Mouse (Mus musculus): ENCODE measurements around the gene Cks2. TPM values are rescaled to one million over a fixed set of nuclear protein-coding genes. Genes with fewer than 3 reads are reported as not detected.

The Cks2 gene
- polyA plus RNA-seq, 1 experiment from 2014 or later: 298 TPM

DNA sequence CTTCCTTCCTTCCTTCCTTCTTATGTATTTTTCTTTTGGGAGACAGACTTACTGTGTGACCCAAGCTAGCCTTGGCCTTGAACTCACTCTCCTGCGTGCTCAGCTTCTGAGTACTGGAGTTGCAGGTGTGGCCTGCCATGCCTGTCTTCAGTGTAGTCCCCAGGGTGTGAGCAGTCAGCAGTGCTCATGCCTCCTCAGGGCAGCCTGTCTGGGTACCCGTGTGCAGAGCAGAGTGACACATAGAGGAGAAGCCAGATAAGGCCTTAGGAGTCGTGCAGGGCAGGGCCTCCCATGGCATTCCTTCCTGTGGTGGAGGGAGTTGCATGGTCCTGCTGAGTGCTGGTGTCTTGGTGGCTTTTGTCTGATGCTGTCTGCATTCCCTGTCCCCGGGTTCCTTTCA lies 34.3 kb downstream of the Cks2 start:
- no peaks in the 10 kb centered on the region for H3K4me1 ChIP-seq (replicated peaks; ENCODE audit: control insufficient read depth, insufficient read depth, low read length)
- ATAC-seq (ENCODE audit: low FRiP score): no peak
- H3K27me3 ChIP-seq (ENCODE audit: control insufficient read depth, insufficient read depth, low read length): no peaks in the 10 kb centered on the region
- no peak overlapping the region for H3K4me2 ChIP-seq (replicated peaks; ENCODE audit: low read depth, low read length)
- H3K4me3 ChIP-seq (ENCODE audit: low read depth, low read length): no peak overlapping the region
- no peak overlapping the region for H3K27ac ChIP-seq (ENCODE audit: low read depth, low read length)
- H3K9me3 ChIP-seq (ENCODE audit: control insufficient read depth, low read length): no peaks in the 10 kb centered on the region
- DNase-seq (ENCODE audit: low spot score): no peak
- H3K36me3 ChIP-seq (ENCODE audit: control insufficient read depth, insufficient read depth, low read length): peaks cover 12% of the 10 kb centered on the region
- H3K9ac ChIP-seq (ENCODE audit: low read depth, low read length): no peak overlapping the region
- 88% methylated on average over 4 of the region's 4 CpGs for WGBS

DNA sequence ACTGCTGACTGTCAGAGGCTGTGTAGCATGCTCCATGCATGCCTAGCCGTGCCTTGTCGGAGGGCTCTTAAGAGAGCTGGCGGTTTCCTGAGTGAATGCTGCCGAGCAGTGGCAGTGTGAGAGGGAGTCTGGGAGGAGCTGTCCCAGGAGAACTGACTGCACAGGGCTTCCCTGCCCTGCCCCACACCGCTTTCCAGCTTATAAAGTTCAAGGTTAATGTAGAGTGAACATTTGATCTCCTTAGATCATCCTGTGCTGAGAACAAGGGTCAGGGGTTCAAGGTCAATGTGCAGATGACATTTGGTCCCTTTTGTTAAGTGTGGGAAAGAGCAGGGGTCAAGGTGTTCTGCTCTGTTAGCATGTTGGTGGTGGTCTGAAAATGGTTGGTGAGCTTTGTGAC lies 36.0 kb downstream of the Cks2 start:
- Histone ChIP-seq H3K4me2 (replicated peaks; ENCODE audit: low read depth, low read length) (no peak overlapping the region), H3K27me3 (ENCODE audit: control insufficient read depth, insufficient read depth, low read length) (no peaks in the 10 kb centered on the region), H3K9me3 (ENCODE audit: control insufficient read depth, low read length) (no peaks in the 10 kb centered on the region), H3K36me3 (ENCODE audit: control insufficient read depth, insufficient read depth, low read length) (peaks cover 10% of the 10 kb centered on the region), H3K9ac (ENCODE audit: low read depth, low read length) (no peak overlapping the region), H3K4me3 (ENCODE audit: low read depth, low read length) (no peak overlapping the region), H3K4me1 (replicated peaks; ENCODE audit: control insufficient read depth, insufficient read depth, low read length) (no peaks in the 10 kb centered on the region), H3K27ac (ENCODE audit: low read depth, low read length) (no peak overlapping the region)
- DNase-seq (ENCODE audit: low spot score) (no peak), ATAC-seq (ENCODE audit: low FRiP score) (no peak)
- WGBS: 88% methylated on average over 5 of the region's 5 CpGs

DNA sequence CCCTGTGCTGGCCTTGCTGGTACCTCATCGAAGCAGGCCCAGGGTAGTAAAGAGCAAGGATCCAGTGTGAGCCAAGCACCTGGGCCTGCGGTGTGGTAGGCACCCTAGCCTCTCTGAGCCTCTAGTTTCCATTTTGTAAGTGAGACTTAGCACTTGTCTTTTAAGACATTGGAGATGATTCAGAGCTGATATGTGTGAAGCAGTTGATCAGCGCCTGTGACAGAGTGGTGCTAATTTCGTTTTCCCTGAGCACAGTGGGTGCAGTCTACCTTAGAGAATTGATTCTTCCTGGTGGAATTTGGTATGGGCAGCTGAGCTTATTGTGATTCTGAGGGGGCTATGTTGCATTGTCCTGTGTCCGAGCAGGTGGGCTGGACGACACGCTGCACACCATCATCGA lies 36.6 kb downstream of the Cks2 start:
- H3K36me3 ChIP-seq (ENCODE audit: control insufficient read depth, insufficient read depth, low read length): peaks cover 10% of the 10 kb centered on the region
- H3K27me3 ChIP-seq (ENCODE audit: control insufficient read depth, insufficient read depth, low read length): no peaks in the 10 kb centered on the region
- no peak overlapping the region for H3K27ac ChIP-seq (ENCODE audit: low read depth, low read length)
- no peaks in the 10 kb centered on the region for H3K9me3 ChIP-seq (ENCODE audit: control insufficient read depth, low read length)
- no peak overlapping the region for H3K9ac ChIP-seq (ENCODE audit: low read depth, low read length)
- DNase-seq (ENCODE audit: low spot score) (no peak), ATAC-seq (ENCODE audit: low FRiP score) (no peak)
- WGBS: 90% methylated on average over 8 of the region's 8 CpGs
- H3K4me3 ChIP-seq (ENCODE audit: low read depth, low read length): no peak overlapping the region
- H3K4me1 ChIP-seq (replicated peaks; ENCODE audit: control insufficient read depth, insufficient read depth, low read length): no peaks in the 10 kb centered on the region
- H3K4me2 ChIP-seq (replicated peaks; ENCODE audit: low read depth, low read length): no peak overlapping the region

DNA sequence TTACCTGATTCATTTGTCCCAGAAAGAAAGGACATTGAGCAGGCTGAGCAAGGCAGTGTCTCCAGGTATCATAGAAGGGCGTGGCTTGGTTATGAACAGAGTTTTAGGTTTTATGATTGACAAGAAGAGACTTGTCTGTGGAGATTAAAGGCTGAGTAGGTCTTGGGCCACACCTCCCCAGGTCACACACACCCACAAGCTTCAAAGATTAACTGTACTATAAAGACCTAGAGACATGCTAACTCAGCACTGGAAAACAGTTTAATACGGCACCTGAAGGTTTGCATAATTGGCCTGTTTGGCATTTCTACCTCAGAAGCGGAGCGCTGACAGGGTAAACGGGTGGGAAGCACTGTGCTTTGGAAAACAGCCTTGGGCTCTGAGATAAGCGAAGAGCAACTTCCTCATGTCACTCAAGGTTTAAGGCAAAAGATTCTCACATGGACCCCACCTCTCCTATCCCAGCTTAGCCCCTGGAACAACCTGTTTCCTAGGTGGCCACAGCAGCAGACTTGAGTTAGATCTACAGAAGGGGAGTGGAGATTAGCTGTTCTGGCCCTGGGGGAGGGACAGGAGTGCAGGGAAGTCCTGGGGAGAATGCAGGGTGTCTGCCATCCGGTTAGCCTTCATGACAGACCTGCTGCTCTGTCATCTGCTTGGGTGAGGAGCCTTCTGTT lies 40.4 kb downstream of the Cks2 start:
- Histone ChIP-seq H3K9ac (ENCODE audit: low read depth, low read length) (no peak overlapping the region), H3K27ac (ENCODE audit: low read depth, low read length) (no peak overlapping the region), H3K9me3 (ENCODE audit: control insufficient read depth, low read length) (no peaks in the 10 kb centered on the region), H3K36me3 (ENCODE audit: control insufficient read depth, insufficient read depth, low read length) (peaks cover 6% of the 10 kb centered on the region), H3K27me3 (ENCODE audit: control insufficient read depth, insufficient read depth, low read length) (no peaks in the 10 kb centered on the region), H3K4me1 (replicated peaks; ENCODE audit: control insufficient read depth, insufficient read depth, low read length) (no peaks in the 10 kb centered on the region), H3K4me2 (replicated peaks; ENCODE audit: low read depth, low read length) (no peak overlapping the region), H3K4me3 (ENCODE audit: low read depth, low read length) (no peak overlapping the region)
- ATAC-seq (ENCODE audit: low FRiP score) (no peak), DNase-seq (ENCODE audit: low spot score) (no peak)
- 91% methylated on average over 7 of the region's 7 CpGs for WGBS

DNA sequence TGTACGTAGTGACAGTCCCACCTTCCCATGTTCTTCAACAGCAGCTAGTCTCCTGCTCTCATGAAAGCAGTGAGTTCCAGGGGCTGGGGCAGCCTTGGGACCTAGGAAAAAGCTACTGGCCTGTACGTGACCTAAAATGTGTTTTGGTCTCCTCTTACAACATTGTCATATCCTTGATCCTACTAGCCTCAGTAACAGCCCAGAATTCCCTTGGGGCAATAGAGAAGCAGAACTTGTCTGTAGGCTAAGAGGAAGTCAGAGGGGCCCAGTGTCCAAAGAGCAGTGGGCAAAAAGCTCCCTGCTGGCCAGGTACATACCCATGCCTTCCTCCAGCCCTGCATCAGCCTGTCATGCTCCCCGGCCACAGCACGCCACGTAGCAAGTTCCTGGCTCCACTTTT lies 41.9 kb downstream of the Cks2 start:
- DNase-seq (ENCODE audit: low spot score): no peak
- Histone ChIP-seq H3K9me3 (ENCODE audit: control insufficient read depth, low read length) (no peaks in the 10 kb centered on the region), H3K27me3 (ENCODE audit: control insufficient read depth, insufficient read depth, low read length) (no peaks in the 10 kb centered on the region), H3K4me2 (replicated peaks; ENCODE audit: low read depth, low read length) (no peak overlapping the region), H3K36me3 (ENCODE audit: control insufficient read depth, insufficient read depth, low read length) (peaks cover 3% of the 10 kb centered on the region; the same call in 1 of the 2 replicates), H3K9ac (ENCODE audit: low read depth, low read length) (no peak overlapping the region), H3K4me1 (replicated peaks; ENCODE audit: control insufficient read depth, insufficient read depth, low read length) (no peaks in the 10 kb centered on the region), H3K27ac (ENCODE audit: low read depth, low read length) (no peak overlapping the region), H3K4me3 (ENCODE audit: low read depth, low read length) (no peak overlapping the region)
- no peak for ATAC-seq (ENCODE audit: low FRiP score)
- 91% methylated on average over 5 of the region's 5 CpGs for WGBS

DNA sequence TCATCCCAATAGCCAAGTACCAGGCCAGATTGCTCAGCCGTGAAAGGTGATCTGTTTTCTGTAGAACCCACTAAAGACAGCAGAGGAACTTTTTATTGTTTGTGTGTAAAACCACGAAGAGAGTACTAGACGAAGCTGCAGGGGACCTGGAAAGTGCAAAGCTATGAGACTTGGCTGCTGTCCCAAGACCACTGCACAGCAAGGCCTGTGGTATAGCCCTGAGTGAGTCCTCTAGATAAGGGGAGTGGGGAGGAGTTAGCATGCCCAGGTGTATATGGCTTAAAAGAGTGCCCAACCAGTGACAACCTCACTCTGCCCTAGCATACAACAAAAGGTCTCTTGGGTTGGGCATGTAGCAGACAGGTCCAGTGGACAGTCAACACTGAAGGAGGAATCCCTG lies 43.7 kb downstream of the Cks2 start:
- no peak overlapping the region for H3K4me3 ChIP-seq (ENCODE audit: low read depth, low read length)
- no peaks in the 10 kb centered on the region for H3K36me3 ChIP-seq (ENCODE audit: control insufficient read depth, insufficient read depth, low read length)

DNA sequence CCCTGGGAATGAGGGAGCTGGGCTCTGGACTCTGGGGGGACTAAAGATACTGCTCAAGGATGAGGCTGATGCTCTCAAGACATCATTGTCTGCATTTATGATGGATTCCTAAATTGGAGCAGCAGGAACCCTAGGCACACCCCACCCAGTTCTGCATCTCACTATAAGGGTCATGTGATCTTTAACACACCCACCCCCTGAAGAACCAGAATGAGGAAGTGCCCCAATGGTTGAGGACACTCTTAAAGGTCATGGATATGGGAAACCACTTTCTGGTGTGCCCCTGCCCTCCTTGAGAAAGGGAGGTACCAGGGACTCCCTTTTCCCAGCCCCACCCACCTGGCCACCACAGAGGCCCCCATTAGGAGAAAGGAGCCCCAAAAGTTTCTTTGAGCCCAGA lies 51.4 kb downstream of the Cks2 start:
- DNase-seq (ENCODE audit: low spot score): no peak
- no peaks in the 10 kb centered on the region for H3K36me3 ChIP-seq (ENCODE audit: control insufficient read depth, insufficient read depth, low read length)
- no peaks in the 10 kb centered on the region for H3K27me3 ChIP-seq (ENCODE audit: control insufficient read depth, insufficient read depth, low read length)
- no peak overlapping the region for H3K4me2 ChIP-seq (replicated peaks; ENCODE audit: low read depth, low read length)
- no peak for ATAC-seq (ENCODE audit: low FRiP score)
- H3K27ac ChIP-seq (ENCODE audit: low read depth, low read length): no peak overlapping the region
- no peak overlapping the region for H3K9ac ChIP-seq (ENCODE audit: low read depth, low read length)
- no peaks in the 10 kb centered on the region for H3K9me3 ChIP-seq (ENCODE audit: control insufficient read depth, low read length)
- no peaks in the 10 kb centered on the region for H3K4me1 ChIP-seq (replicated peaks; ENCODE audit: control insufficient read depth, insufficient read depth, low read length)
- H3K4me3 ChIP-seq (ENCODE audit: low read depth, low read length): no peak overlapping the region

More for the DNA sequence above, 43.7 kb downstream of the Cks2 start:
- Histone ChIP-seq H3K27ac (ENCODE audit: low read depth, low read length) (no peak overlapping the region), H3K9me3 (ENCODE audit: control insufficient read depth, low read length) (no peaks in the 10 kb centered on the region), H3K27me3 (ENCODE audit: control insufficient read depth, insufficient read depth, low read length) (no peaks in the 10 kb centered on the region), H3K4me2 (replicated peaks; ENCODE audit: low read depth, low read length) (no peak overlapping the region), H3K4me1 (replicated peaks; ENCODE audit: control insufficient read depth, insufficient read depth, low read length) (no peaks in the 10 kb centered on the region), H3K9ac (ENCODE audit: low read depth, low read length) (no peak overlapping the region)
- ATAC-seq (ENCODE audit: low FRiP score) (no peak), DNase-seq (ENCODE audit: low spot score) (no peak)
- 67% methylated on average over 3 of the region's 3 CpGs for WGBS

DNA sequence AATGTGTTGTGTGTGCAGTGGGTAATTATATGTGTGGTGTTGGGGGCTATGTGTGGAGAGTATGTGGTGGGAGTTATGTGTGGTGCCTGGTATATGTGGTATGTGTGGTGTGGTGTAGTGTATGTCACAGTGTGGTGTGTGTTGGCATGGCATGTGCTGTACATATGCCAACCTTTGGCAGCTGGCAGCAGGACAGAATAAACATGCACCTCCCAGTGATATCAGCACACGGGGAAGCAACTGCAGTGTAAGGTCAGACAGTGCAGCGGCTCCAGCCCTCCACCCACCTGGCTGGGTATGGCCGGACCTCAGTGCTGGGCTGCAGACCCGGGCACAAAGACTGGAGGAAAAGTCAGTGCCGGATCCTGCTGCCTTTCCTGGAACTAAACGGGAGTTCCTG lies 52.4 kb downstream of the Cks2 start:
- ATAC-seq (ENCODE audit: low FRiP score) (no peak), DNase-seq (ENCODE audit: low spot score) (no peak)
- no peak overlapping the region for H3K27ac ChIP-seq (ENCODE audit: low read depth, low read length)
- H3K4me3 ChIP-seq (ENCODE audit: low read depth, low read length): no peak overlapping the region
- WGBS: 88% methylated on average over 6 of the region's 6 CpGs
- no peaks in the 10 kb centered on the region for H3K4me1 ChIP-seq (replicated peaks; ENCODE audit: control insufficient read depth, insufficient read depth, low read length)
- no peak overlapping the region for H3K9ac ChIP-seq (ENCODE audit: low read depth, low read length)
- H3K4me2 ChIP-seq (replicated peaks; ENCODE audit: low read depth, low read length): no peak overlapping the region
- H3K27me3 ChIP-seq (ENCODE audit: control insufficient read depth, insufficient read depth, low read length): no peaks in the 10 kb centered on the region
- no peaks in the 10 kb centered on the region for H3K9me3 ChIP-seq (ENCODE audit: control insufficient read depth, low read length)
- H3K36me3 ChIP-seq (ENCODE audit: control insufficient read depth, insufficient read depth, low read length): no peaks in the 10 kb centered on the region

DNA sequence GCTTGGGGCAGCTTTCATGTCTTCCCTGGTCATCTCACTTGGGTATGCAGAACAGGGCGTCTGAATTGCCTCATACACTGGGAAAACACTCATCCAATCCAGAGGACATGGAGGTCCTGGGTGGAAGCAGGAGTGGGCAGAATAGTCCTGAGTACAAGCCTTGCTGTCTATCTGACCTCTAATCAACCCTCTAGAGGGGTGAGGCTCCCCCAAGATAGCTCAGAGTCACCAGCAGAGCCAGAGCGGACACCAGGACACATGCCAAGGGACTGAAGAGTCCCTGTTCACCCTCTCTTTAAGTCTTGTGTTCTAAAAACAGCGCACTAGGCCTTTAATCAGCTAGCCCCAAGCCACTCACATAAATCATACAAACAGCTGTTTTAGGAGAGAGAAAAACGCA lies 52.9 kb downstream of the Cks2 start:
- Histone ChIP-seq H3K4me2 (replicated peaks; ENCODE audit: low read depth, low read length) (no peak overlapping the region), H3K27ac (ENCODE audit: low read depth, low read length) (no peak overlapping the region), H3K9ac (ENCODE audit: low read depth, low read length) (no peak overlapping the region), H3K27me3 (ENCODE audit: control insufficient read depth, insufficient read depth, low read length) (no peaks in the 10 kb centered on the region), H3K4me1 (replicated peaks; ENCODE audit: control insufficient read depth, insufficient read depth, low read length) (no peaks in the 10 kb centered on the region), H3K36me3 (ENCODE audit: control insufficient read depth, insufficient read depth, low read length) (no peaks in the 10 kb centered on the region), H3K9me3 (ENCODE audit: control insufficient read depth, low read length) (no peaks in the 10 kb centered on the region), H3K4me3 (ENCODE audit: low read depth, low read length) (no peak overlapping the region)
- no peak for ATAC-seq (ENCODE audit: low FRiP score)
- no peak for DNase-seq (ENCODE audit: low spot score)
- WGBS: 84% methylated on average over 4 of the region's 4 CpGs
